Mouse (Mus musculus) limb, embryonic 15.5 days (tissue): Measurements from ENCODE around the gene Mms22l. TPM values are rescaled to one million over a fixed set of nuclear protein-coding genes. Genes with fewer than 3 reads are reported as not detected.
"Not testable (repeated sequence)": the region's sequence is repeated elsewhere in the genome, so short reads cannot be mapped to it uniquely, and the experiment has no call there.

Experiments used
- ATAC-seq: fragments of 200-750 bp; cut with Nextera tagmentation; 2 replicates; pipeline ENCODE4 v1.8.0; 2017; ENCODE audit warnings: low read depth, moderate TSS enrichment; ENCODE audit not compliant: insufficient number of reproducible peaks, low FRiP score, low TSS enrichment
- H3K27ac ChIP-seq: fragments of 300-500 bp; sonication (generic); 2 replicates; pipeline ENCODE4 v1.5.1; 2015; ENCODE audit warnings: moderate library complexity, mild to moderate bottlenecking, inconsistent platforms
- H3K27me3 ChIP-seq: fragments of 300-500 bp; sonication (generic); 2 replicates; pipeline ENCODE4 v1.6.1; 2015; ENCODE audit warnings: inconsistent platforms
- H3K36me3 ChIP-seq: fragments of 300-500 bp; sonication (generic); 2 replicates; pipeline ENCODE4 v1.6.1; 2015; ENCODE audit warnings: inconsistent platforms
- H3K4me1 ChIP-seq: fragments of 300-500 bp; sonication (generic); 2 replicates; pipeline ENCODE4 v1.6.1; 2015; ENCODE audit warnings: inconsistent platforms
- H3K4me2 ChIP-seq: fragments of 300-500 bp; sonication (generic); 2 replicates; pipeline ENCODE4 v1.6.1; 2015; ENCODE audit warnings: mild to moderate bottlenecking, inconsistent platforms
- H3K4me3 ChIP-seq: fragments of 300-500 bp; sonication (generic); 2 replicates; pipeline ENCODE4 v1.5.1; 2015; ENCODE audit warnings: mild to moderate bottlenecking, inconsistent platforms
- H3K9ac ChIP-seq: fragments of 300-500 bp; sonication (generic); 2 replicates; pipeline ENCODE4 v1.6.1; 2015; ENCODE audit warnings: inconsistent platforms
- H3K9me3 ChIP-seq: fragments of 300-500 bp; sonication (generic); 2 replicates; pipeline ENCODE4 v1.6.1; 2016; ENCODE audit warnings: inconsistent platforms
- WGBS: fragments of 180-500 bp; shearing (Covaris S2); methylation state at CpG from one replicate; pipeline ENCODE4 v1.1.7; 2015; 5-methylcytosine and 5-hydroxymethylcytosine counted together
- polyA plus RNA-seq: library from polyadenylated mRNA; unstranded; fragments of >200 nt; fragmentation: Nextera tagmentation; extraction: Ambion mirVana; gene quantifications from 2 replicates; pipeline ENCODE4 v1.2.1, GENCODE M21; 2015

Mms22l gene
- 20.6 and 22.3 TPM in 2 replicates for polyA plus RNA-seq

DNA sequence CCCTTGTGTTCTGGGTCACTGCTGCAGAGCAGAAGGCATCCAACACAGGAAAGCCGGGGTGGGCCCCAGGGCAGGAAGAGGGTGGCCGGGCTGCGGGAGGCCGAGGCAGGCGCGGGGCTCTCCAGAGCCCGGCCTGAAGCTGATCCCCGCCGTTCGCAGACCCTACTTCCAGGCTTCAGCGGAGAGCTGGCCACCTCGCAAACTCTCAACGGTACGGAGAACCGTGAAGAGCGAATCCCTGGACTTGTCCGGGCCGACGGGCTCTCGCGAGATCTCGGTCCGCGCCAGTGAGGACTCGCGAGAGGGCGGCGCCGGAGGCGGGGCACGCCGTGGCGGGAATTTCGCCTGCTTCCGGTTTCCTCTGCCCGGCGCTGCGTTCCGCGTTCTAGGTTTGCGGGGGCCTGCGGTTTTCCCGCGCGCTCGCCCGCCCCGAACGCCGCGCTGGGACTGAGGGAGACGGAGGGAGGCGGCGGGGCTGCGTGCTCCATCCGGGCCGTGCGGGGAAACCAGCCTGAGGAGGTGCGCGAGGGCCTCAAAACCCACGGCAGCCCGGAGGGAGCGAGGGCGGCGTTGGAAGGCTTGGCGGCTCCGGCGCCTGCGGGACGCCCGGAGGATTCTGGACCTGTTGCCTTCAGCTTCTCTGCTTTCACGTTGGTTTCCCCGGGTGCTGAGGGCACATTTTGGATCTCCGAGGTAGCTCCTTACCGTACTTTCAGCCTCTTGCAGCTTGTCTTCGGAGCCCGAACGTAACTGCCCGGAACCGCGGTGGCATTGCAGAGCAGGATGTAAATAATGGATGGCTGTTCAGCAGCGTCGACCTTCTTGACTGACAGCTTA lies at the start of gene Mms22l:
TSS of gene Mms22l (plus strand) at position 336 of the 837 bp plus-strand sequence.
- Histone ChIP-seq H3K4me2 (peak within 1 kb of the TSS; percentile 72), H3K9ac (peak within 1 kb of the TSS; percentile 90), H3K27me3 (no peaks in the 10 kb centered on the region), H3K4me1 (0 out of 2 replicates have a peak, but pooled peaks cover 3% of the 10 kb centered on the region), H3K36me3 (peaks cover 4% of the 10 kb centered on the region; the same call in 1 of the 2 replicates), H3K4me3 (peak within 1 kb of the TSS; percentile 90), H3K27ac (peak within 1 kb of the TSS; percentile 98), H3K9me3 (no peaks in the 10 kb centered on the region)
- 0% methylated on average over 79 of the region's 83 CpGs for WGBS
- peak; percentile 96 for ATAC-seq

DNA sequence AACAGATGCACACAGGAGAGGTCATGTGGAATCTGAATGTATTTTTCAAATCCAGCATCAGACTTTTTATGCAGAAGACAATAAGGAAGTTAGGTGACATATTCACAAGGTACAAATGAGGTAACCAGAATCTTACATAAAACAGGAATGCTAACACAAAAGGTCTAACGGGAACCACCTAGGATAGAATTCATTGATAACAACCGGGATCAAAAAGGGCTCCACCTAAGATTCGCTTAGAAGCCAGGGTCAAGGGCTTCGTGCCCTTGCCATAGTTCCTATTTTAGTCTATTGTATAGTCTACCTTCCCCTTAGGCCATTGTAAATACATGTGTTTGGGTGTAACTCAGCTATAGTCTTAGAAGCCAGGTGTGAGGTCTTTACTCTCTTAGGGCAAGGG lies 12.2 kb upstream of the Mms22l start:
- not testable (repeated sequence) for H3K4me3 ChIP-seq, H3K27ac ChIP-seq, H3K9me3 ChIP-seq, H3K9ac ChIP-seq, H3K4me2 ChIP-seq, H3K36me3 ChIP-seq, H3K4me1 ChIP-seq, H3K27me3 ChIP-seq, ATAC-seq
- WGBS: 92% methylated on average over 4 of the region's 4 CpGs

- Histone ChIP-seq H3K27ac (peak overlapping the region; percentile 98), H3K4me2 (peak overlapping the region; percentile 72), H3K9me3 (no peaks in the 10 kb centered on the region), H3K4me3 (peak overlapping the region; percentile 90), H3K9ac (peak overlapping the region; percentile 90), H3K4me1 (0 out of 2 replicates have a peak, but pooled peaks cover 3% of the 10 kb centered on the region), H3K27me3 (no peaks in the 10 kb centered on the region), H3K36me3 (peaks cover 4% of the 10 kb centered on the region; the same call in 1 of the 2 replicates)
- ATAC-seq: no peak
- WGBS: under 1% methylated on average over 7 of the region's 7 CpGs
Measured at GRCm38 (mm10) chr4:24496953-24497319, 685 bp downstream of the Mms22l start.

DNA sequence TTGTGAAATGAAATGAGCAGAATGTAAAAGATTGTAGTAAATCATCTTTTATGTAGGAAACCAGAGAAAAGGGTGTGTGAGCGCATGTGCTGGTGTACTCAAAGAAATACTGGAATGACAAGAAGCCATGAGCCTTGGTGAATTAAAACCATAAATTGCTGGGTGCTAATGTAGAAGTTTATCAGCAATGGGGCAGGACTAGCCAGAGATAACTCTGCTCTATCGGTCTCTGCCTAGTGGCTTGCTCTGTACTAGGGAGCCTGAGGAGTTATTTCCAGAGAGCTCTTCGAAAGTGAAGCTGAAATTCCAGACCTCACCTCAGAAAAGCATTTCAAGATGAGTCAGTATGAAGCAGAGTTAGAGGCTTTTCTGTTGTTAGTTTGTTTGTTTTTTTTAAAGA lies 12.9 kb downstream of the Mms22l start:
- Histone ChIP-seq H3K9ac (no peak overlapping the region), H3K27me3 (no peaks in the 10 kb centered on the region), H3K27ac (no peak overlapping the region), H3K36me3 (peaks cover 18% of the 10 kb centered on the region; the same call in 1 of the 2 replicates), H3K4me3 (no peak overlapping the region), H3K9me3 (no peaks in the 10 kb centered on the region), H3K4me1 (no peaks in the 10 kb centered on the region), H3K4me2 (no peak overlapping the region)
- ATAC-seq: no peak
- 93% methylated on average over 3 of the region's 3 CpGs for WGBS

- H3K4me2 ChIP-seq: no peak overlapping the region
- H3K4me3 ChIP-seq: no peak overlapping the region
- no peak for ATAC-seq
- no peak overlapping the region for H3K27ac ChIP-seq
- 87% methylated on average over 4 of the region's 4 CpGs for WGBS
- no peaks in the 10 kb centered on the region for H3K4me1 ChIP-seq
- no peaks in the 10 kb centered on the region for H3K27me3 ChIP-seq
- peaks cover 6% of the 10 kb centered on the region for H3K36me3 ChIP-seq
- no peak overlapping the region for H3K9ac ChIP-seq
- no peaks in the 10 kb centered on the region for H3K9me3 ChIP-seq
Measured at GRCm38 (mm10) chr4:24536989-24537388, 40.7 kb downstream of the Mms22l start.

DNA sequence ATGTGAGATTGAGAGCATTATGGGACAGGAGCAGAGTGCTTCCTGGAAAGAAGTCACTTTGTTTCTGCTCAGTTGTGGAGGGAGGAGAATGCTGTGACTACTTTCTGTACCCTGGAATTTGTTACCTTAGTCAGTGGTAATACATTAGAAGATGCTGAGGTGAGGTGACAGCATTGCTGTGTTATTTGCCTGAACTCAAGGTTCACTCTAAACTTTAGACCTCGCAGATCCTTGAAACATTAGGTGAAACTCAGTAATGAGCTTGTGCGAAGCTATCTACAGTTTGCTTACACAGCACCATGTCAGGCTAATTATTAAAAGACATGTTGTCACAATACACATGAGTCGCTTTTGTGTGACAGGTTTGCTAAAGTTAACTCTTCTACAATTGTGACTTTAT lies 47.2 kb downstream of the Mms22l start:
- Histone ChIP-seq H3K27ac (no peak overlapping the region), H3K27me3 (no peaks in the 10 kb centered on the region), H3K36me3 (no peaks in the 10 kb centered on the region), H3K9me3 (no peaks in the 10 kb centered on the region), H3K4me3 (no peak overlapping the region), H3K4me2 (no peak overlapping the region), H3K4me1 (no peaks in the 10 kb centered on the region), H3K9ac (no peak overlapping the region)
- ATAC-seq: no peak
- WGBS: 86% methylated on average over 3 of the region's 3 CpGs

DNA sequence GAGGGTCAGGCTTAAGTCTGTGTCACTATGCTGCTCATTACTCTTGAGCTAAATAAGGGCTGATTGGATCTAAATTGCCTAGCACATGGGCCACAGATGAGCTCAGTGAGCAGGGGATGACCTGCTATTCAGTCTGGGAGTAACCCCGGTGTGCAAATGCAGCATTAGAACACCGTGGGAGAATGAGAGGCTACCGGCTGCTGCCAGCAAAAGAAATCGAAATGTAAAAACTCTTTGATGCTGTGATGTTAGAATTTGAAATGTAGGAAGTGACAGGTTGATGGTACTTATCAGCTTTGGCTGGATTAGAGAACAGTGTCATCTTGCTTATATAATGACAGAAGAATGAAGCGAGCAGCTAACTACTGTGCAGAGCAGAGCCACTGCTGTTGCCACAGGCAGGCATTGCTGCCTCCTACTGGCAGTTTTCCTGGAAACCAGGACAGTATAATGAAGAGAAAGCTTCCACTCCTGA lies 48.5 kb downstream of the Mms22l start:
- H3K9ac ChIP-seq: no peak overlapping the region
- H3K4me3 ChIP-seq: no peak overlapping the region
- no peak overlapping the region for H3K27ac ChIP-seq
- H3K36me3 ChIP-seq: no peaks in the 10 kb centered on the region
- no peak for ATAC-seq
- no peak overlapping the region for H3K4me2 ChIP-seq
- no peaks in the 10 kb centered on the region for H3K27me3 ChIP-seq
- H3K9me3 ChIP-seq: no peaks in the 10 kb centered on the region
- H3K4me1 ChIP-seq: no peaks in the 10 kb centered on the region
- WGBS: 40% methylated on average over 5 of the region's 5 CpGs

- Histone ChIP-seq H3K9ac (no peak overlapping the region), H3K4me1 (peaks cover 4% of the 10 kb centered on the region; the same call in 1 of the 2 replicates), H3K4me2 (no peak overlapping the region), H3K36me3 (no peaks in the 10 kb centered on the region), H3K4me3 (no peak overlapping the region), H3K27ac (no peak overlapping the region), H3K9me3 (no peaks in the 10 kb centered on the region), H3K27me3 (no peaks in the 10 kb centered on the region)
- 24% methylated on average over 6 of the region's 6 CpGs for WGBS
- no peak for ATAC-seq
Measured at GRCm38 (mm10) chr4:24556116-24556820, 60.0 kb downstream of the Mms22l start.

GRCm38 (mm10) chr4:24557149-24557548 lies 60.9 kb downstream of the Mms22l start:
- WGBS: 71% methylated on average over 4 of the region's 4 CpGs

GRCm38 (mm10) chr4:24568026-24568425 lies 71.8 kb downstream of the Mms22l start:
- Histone ChIP-seq H3K36me3 (no peaks in the 10 kb centered on the region), H3K27ac (no peak overlapping the region), H3K9me3 (no peaks in the 10 kb centered on the region), H3K27me3 (no peaks in the 10 kb centered on the region), H3K4me2 (no peak overlapping the region), H3K4me3 (no peak overlapping the region), H3K4me1 (no peaks in the 10 kb centered on the region), H3K9ac (no peak overlapping the region)
- ATAC-seq: no peak
- WGBS: 45% methylated on average over 6 of the region's 6 CpGs

More at GRCm38 (mm10) chr4:24557149-24557548, 60.9 kb downstream of the Mms22l start:
- Histone ChIP-seq H3K4me1 (peaks cover 4% of the 10 kb centered on the region; the same call in 1 of the 2 replicates), H3K4me2 (no peak overlapping the region), H3K36me3 (no peaks in the 10 kb centered on the region), H3K9ac (no peak overlapping the region), H3K4me3 (no peak overlapping the region), H3K27me3 (no peaks in the 10 kb centered on the region), H3K27ac (no peak overlapping the region), H3K9me3 (no peaks in the 10 kb centered on the region)
- no peak for ATAC-seq

GRCm38 (mm10) chr4:24568989-24569556 lies 72.8 kb downstream of the Mms22l start:
- no peaks in the 10 kb centered on the region for H3K27me3 ChIP-seq
- 75% methylated on average over 7 of the region's 7 CpGs for WGBS
- H3K27ac ChIP-seq: no peak overlapping the region
- no peak overlapping the region for H3K4me2 ChIP-seq
- no peak for ATAC-seq
- H3K4me3 ChIP-seq: no peak overlapping the region
- no peaks in the 10 kb centered on the region for H3K36me3 ChIP-seq
- H3K9ac ChIP-seq: no peak overlapping the region
- H3K9me3 ChIP-seq: no peaks in the 10 kb centered on the region
- H3K4me1 ChIP-seq: no peaks in the 10 kb centered on the region
